Mouse (Mus musculus): ENCODE measurements around the gene Gm11565. TPM values are rescaled to one million over a fixed set of nuclear protein-coding genes. Genes with fewer than 3 reads are reported as not detected.
"Not testable (repeated sequence)": the region's sequence is repeated elsewhere in the genome, so short reads cannot be mapped to it uniquely, and the experiment has no call there.

Gene Gm11565
- not detected in 2 replicates for polyA plus RNA-seq (2015; fragmentation: Nextera tagmentation; extraction: Ambion mirVana)

DNA sequence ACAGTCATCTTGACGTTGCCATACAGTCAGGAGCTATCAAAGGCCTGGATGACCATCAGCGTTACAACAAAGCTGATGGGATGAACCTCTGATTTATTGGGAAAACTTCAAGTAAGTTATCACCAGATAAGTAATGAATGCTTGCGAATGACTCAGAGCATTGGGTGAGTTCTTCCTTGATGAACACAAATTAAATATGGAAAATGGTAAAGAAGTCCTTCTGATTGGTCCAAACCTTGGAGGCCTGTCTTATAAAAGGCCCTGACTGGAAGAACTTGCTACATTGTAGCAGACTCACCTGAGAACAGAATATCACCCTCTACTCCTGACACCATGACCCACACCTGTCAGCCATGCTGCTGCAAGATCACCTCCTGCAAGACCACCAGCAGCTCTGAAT, at the start of gene Gm11565:
Gene Gm11565 (plus strand): TSS at position 301 of the 400 bp plus-strand sequence.
- Histone ChIP-seq H3K27ac (replicated peaks) (no peak within 1 kb of the TSS), H3K4me1 (replicated peaks) (no peaks in the 10 kb centered on the region), H3K9ac (no peak within 1 kb of the TSS), H3K9me3 (no peaks in the 10 kb centered on the region), H3K4me2 (no peak within 1 kb of the TSS), H3K36me3 (no peaks in the 10 kb centered on the region), H3K4me3 (no peak within 1 kb of the TSS), H3K27me3 (no peaks in the 10 kb centered on the region)
- 89% methylated on average over 3 of the region's 3 CpGs for WGBS
- ATAC-seq (ENCODE audit: low read depth), result no peak

DNA sequence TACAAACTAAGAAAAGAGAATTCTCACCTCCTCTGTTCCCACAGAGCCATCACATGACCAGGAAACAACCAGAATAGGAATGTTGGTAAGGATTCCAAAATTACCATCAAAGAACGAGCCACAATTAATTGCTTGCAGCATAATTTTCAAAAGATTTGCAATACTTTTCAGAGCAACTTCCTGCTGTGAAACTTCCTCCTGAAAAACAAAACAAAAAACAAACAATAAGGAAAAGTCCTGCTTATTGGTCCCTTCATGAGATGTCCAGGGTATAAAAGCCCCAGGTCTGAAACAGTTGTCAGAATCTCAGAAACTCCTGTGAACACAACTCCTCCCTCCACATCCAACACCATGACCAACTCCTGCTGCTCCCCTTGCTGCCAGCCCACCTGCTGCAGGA, 41.5 kb upstream of the Gm11565 start, which contains the start of gene Krtap9-1:
Gene Krtap9-1 (plus strand): TSS at position 301 of the 400 bp plus-strand sequence.
- H3K9me3 ChIP-seq; H3K27me3 ChIP-seq; H3K9ac ChIP-seq; H3K27ac ChIP-seq (replicated peaks); ATAC-seq (ENCODE audit: low read depth); H3K4me3 ChIP-seq; H3K4me1 ChIP-seq (replicated peaks); H3K36me3 ChIP-seq; H3K4me2 ChIP-seq: not testable (repeated sequence)
- WGBS, result 72% methylated on average over 1 of the region's 1 CpGs

DNA sequence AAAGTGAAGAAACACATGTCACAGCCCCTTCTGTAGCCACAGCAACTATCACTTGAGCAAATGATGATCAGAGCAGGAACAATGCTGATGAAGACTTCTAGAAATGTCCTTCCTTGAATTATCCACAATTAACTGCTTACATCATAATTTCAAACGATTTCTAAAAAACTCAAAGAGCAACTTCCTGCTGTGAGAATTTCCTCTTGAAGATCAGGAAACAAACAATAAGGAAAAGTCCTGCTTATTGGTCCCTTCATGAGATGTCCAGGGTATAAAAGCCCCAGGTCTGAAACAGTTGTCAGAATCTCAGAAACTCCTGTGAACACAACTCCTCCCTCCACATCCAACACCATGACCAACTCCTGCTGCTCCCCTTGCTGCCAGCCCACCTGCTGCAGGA, 35.7 kb upstream of the Gm11565 start, which contains the start of gene Gm11567:
Gene Gm11567 (plus strand): TSS at position 301 of the 400 bp plus-strand sequence.
- not testable (repeated sequence) for H3K27ac ChIP-seq (replicated peaks); H3K9me3 ChIP-seq
- 45% methylated on average over 1 of the region's 1 CpGs for WGBS

DNA sequence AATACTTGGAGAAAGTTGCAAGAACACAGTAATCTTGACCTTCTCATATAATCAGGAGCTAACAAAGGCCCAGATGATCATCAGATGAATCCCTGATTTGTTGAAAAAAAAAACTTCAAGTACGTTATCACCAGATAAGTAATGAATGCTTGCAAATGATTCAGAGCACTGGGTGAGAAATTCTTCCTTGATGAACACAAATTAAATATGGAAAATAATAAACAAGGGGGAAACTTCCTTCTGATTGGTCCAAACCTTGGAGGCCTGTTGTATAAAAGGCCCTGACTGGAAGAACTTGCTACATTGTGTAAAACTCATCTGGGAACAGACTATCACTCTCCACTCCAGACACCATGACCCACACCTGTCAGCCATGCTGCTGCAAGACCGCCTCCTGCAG, 6.9 kb upstream of the Gm11565 start, which contains the start of gene Krtap31-1:
Gene Krtap31-1 (plus strand): TSS at position 301 of the 400 bp plus-strand sequence.
- Histone ChIP-seq H3K27me3 (no peaks in the 10 kb centered on the region), H3K4me1 (replicated peaks) (no peaks in the 10 kb centered on the region), H3K36me3 (no peaks in the 10 kb centered on the region), H3K9me3 (no peaks in the 10 kb centered on the region), H3K4me2 (no peak within 1 kb of the TSS), H3K9ac (no peak within 1 kb of the TSS), H3K4me3 (no peak within 1 kb of the TSS), H3K27ac (replicated peaks) (no peak within 1 kb of the TSS)
- WGBS, result 86% methylated on average over 2 of the region's 2 CpGs
- no peak for ATAC-seq (ENCODE audit: low read depth)

More for the DNA sequence above, 35.7 kb upstream of the Gm11565 start, which contains the start of gene Gm11567:
- H3K27me3 ChIP-seq; H3K36me3 ChIP-seq; ATAC-seq (ENCODE audit: low read depth); H3K9ac ChIP-seq; H3K4me3 ChIP-seq; H3K4me2 ChIP-seq; H3K4me1 ChIP-seq (replicated peaks): not testable (repeated sequence)

DNA sequence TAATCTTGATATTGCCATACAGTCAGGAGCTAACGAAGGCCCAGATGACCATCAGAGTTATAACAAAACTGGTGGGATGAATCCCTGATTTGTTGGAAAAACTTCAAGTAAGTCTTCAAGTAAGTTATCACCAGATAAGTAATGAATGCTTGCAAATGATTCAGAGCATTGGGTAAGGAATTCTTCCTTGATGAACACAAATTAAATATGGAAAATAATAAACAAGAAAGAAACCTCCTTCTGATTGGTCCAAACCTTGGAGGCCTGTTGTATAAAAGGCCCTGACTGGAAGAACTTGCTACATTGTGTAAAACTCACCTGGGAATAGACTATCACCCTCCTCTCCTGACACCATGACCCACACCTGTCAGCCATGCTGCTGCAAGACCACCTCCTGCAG, 21.4 kb downstream of the Gm11565 start, which contains the start of gene Krtap31-2:
Gene Krtap31-2 (plus strand): TSS at position 301 of the 400 bp plus-strand sequence.
- no peak within 1 kb of the TSS for H3K4me3 ChIP-seq
- no peaks in the 10 kb centered on the region for H3K4me1 ChIP-seq (replicated peaks)
- H3K36me3 ChIP-seq, result no peaks in the 10 kb centered on the region
- ATAC-seq (ENCODE audit: low read depth), result no peak
- H3K27me3 ChIP-seq, result no peaks in the 10 kb centered on the region
- no peak within 1 kb of the TSS for H3K9ac ChIP-seq
- WGBS, result 91% methylated on average over 1 of the region's 1 CpGs
- H3K27ac ChIP-seq (replicated peaks), result no peak within 1 kb of the TSS
- no peaks in the 10 kb centered on the region for H3K9me3 ChIP-seq
- H3K4me2 ChIP-seq, result no peak within 1 kb of the TSS

DNA sequence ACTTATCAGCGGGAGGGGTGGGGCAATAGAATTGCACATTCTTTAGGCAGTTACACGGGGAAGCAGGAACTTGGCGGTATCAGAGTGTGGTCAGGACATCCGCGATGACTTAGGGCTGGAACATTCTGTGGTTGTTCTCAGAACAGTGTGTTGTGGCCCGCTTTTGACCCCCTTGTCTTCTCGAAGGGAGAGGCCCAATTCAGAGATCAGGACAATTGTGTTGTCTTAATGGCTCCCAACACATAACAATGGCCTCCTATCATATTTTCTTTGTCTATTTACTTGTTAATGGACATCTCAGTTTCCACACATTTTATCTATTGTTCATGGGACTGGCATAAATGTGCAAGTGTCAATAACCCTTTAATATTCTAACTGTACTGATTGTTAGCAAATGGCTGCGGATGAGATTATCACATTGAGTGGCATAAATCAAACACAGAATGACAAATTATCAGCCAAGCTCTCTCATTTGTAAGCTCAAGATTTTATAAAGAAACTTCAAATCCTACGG, 23.3 kb downstream of the Gm11565 start:
- Histone ChIP-seq H3K36me3 (no peaks in the 10 kb centered on the region), H3K4me3 (no peak overlapping the region), H3K4me1 (replicated peaks) (no peaks in the 10 kb centered on the region), H3K9ac (no peak overlapping the region), H3K27me3 (no peaks in the 10 kb centered on the region), H3K4me2 (no peak overlapping the region), H3K9me3 (no peaks in the 10 kb centered on the region), H3K27ac (replicated peaks) (no peak overlapping the region)
- ATAC-seq (ENCODE audit: low read depth), result no peak
- WGBS, result 87% methylated on average over 9 of the region's 9 CpGs

DNA sequence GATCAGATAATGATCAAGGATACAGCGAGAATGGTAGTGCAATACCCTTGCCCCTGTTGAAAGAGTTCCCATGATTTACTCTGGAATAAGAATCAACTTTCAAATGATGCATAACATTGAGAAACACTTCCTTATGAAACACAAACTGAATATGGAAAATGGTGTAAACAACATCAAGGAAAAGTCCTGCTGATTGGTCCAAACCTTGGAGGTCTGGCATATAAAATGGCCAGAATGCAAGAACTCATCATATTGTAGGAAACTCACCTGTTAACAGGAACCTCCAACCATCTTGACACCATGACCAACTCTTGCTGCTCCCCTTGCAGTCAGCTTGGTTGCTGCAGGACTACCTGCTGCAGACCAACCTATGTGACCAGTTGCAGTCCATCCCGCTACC, 33.6 kb downstream of the Gm11565 start, which contains the start of gene Krtap9-5:
Gene Krtap9-5 (plus strand): TSS at position 301 of the 400 bp plus-strand sequence.
- H3K36me3 ChIP-seq, result no peaks in the 10 kb centered on the region
- peaks cover under 1% of the 10 kb centered on the region; the same call in 1 of the 2 replicates for H3K9me3 ChIP-seq
- no peak for ATAC-seq (ENCODE audit: low read depth)
- no peak within 1 kb of the TSS for H3K4me3 ChIP-seq
- 89% methylated on average over 2 of the region's 2 CpGs for WGBS
- no peak within 1 kb of the TSS for H3K4me2 ChIP-seq
- H3K27ac ChIP-seq (replicated peaks), result no peak within 1 kb of the TSS
- H3K4me1 ChIP-seq (replicated peaks), result no peaks in the 10 kb centered on the region
- H3K9ac ChIP-seq, result no peak within 1 kb of the TSS
- H3K27me3 ChIP-seq, result no peaks in the 10 kb centered on the region

DNA sequence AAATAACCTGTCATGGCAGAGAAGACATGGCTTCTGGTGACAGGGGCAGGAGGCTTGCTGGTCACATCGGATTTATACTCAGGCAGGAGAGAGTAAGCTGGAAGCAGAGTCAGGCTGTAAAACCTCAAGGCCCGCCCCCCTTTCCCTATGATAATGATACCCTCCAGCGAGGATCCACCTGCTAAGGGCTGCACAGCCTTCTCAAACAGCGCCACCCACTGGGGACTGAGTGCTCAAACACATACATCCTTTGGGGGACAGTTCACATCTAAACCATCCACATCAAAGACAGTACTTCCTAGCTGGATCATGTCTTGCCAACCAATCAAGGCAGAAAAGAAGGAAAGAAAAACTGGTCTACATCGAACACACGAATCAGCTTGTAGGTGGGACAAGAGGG, 49.7 kb downstream of the Gm11565 start:
- Histone ChIP-seq H3K27ac (replicated peaks) (no peak overlapping the region), H3K4me2 (no peak overlapping the region), H3K9me3 (no peaks in the 10 kb centered on the region), H3K4me3 (no peak overlapping the region), H3K9ac (no peak overlapping the region), H3K4me1 (replicated peaks) (no peaks in the 10 kb centered on the region), H3K36me3 (no peaks in the 10 kb centered on the region), H3K27me3 (no peaks in the 10 kb centered on the region)
- WGBS, result 35% methylated on average over 6 of the region's 6 CpGs
- ATAC-seq (ENCODE audit: low read depth), result no peak

Other genes with a start within 250 kb of the Gm11565 start
- not detected in 2 replicates for gene Krtap4-6, start 248.8 kb upstream of the Gm11565 start, polyA plus RNA-seq (2015; fragmentation: Nextera tagmentation; extraction: Ambion mirVana)
- not detected in 2 replicates for gene Gm14190, start 224.0 kb upstream of the Gm11565 start, polyA plus RNA-seq (2015; fragmentation: Nextera tagmentation; extraction: Ambion mirVana)
- not detected in 2 replicates for gene Gm14180, start 180.5 kb upstream of the Gm11565 start, polyA plus RNA-seq (2015; fragmentation: Nextera tagmentation; extraction: Ambion mirVana)
- gene Gm11595, start 141.8 kb upstream of the Gm11565 start, polyA plus RNA-seq (2015; fragmentation: Nextera tagmentation; extraction: Ambion mirVana), result not detected in 2 replicates
- gene Krtap4-8, start 134.0 kb upstream of the Gm11565 start, polyA plus RNA-seq (2015; fragmentation: Nextera tagmentation; extraction: Ambion mirVana), result not detected in 2 replicates
- gene Krtap4-9, start 129.6 kb upstream of the Gm11565 start, polyA plus RNA-seq (2015; fragmentation: Nextera tagmentation; extraction: Ambion mirVana), result not detected in 2 replicates
- gene Gm11596, start 121.3 kb upstream of the Gm11565 start, polyA plus RNA-seq (2015; fragmentation: Nextera tagmentation; extraction: Ambion mirVana), result not detected in 2 replicates
- gene Gm11569, start 115.8 kb upstream of the Gm11565 start, polyA plus RNA-seq (2015; fragmentation: Nextera tagmentation; extraction: Ambion mirVana), result not detected in 2 replicates
- gene Gm11554, start 110.3 kb upstream of the Gm11565 start, polyA plus RNA-seq (2015; fragmentation: Nextera tagmentation; extraction: Ambion mirVana), result not detected in 2 replicates
- not detected in 2 replicates for gene Krtap4-13, start 104.9 kb upstream of the Gm11565 start, polyA plus RNA-seq (2015; fragmentation: Nextera tagmentation; extraction: Ambion mirVana)
- not detected in 2 replicates for gene Gm11564, start 99.1 kb upstream of the Gm11565 start, polyA plus RNA-seq (2015; fragmentation: Nextera tagmentation; extraction: Ambion mirVana)
- gene 2300003K06Rik, start 76.7 kb upstream of the Gm11565 start, polyA plus RNA-seq (2015; fragmentation: Nextera tagmentation; extraction: Ambion mirVana), result not detected in 2 replicates
- not detected in 2 replicates for gene Krtap4-16, start 63.1 kb upstream of the Gm11565 start, polyA plus RNA-seq (2015; fragmentation: Nextera tagmentation; extraction: Ambion mirVana)
- gene Gm11568, start 56.8 kb upstream of the Gm11565 start, polyA plus RNA-seq (2015; fragmentation: Nextera tagmentation; extraction: Ambion mirVana), result not detected in 2 replicates
- not detected in 2 replicates for gene Gm11559, start 50.3 kb upstream of the Gm11565 start, polyA plus RNA-seq (2015; fragmentation: Nextera tagmentation; extraction: Ambion mirVana)
- gene Krtap9-1, start 41.4 kb upstream of the Gm11565 start, polyA plus RNA-seq (2015; fragmentation: Nextera tagmentation; extraction: Ambion mirVana), result not detected in 2 replicates
- not detected in 2 replicates for gene Gm11567, start 35.6 kb upstream of the Gm11565 start, polyA plus RNA-seq (2015; fragmentation: Nextera tagmentation; extraction: Ambion mirVana)
- not detected in 2 replicates for gene Krtap31-1, start 6.8 kb upstream of the Gm11565 start, polyA plus RNA-seq (2015; fragmentation: Nextera tagmentation; extraction: Ambion mirVana)
- not detected in 2 replicates for gene Krtap31-2, start 21.5 kb downstream of the Gm11565 start, polyA plus RNA-seq (2015; fragmentation: Nextera tagmentation; extraction: Ambion mirVana)
- not detected in 2 replicates for gene Krtap9-5, start 33.7 kb downstream of the Gm11565 start, polyA plus RNA-seq (2015; fragmentation: Nextera tagmentation; extraction: Ambion mirVana)
- gene Krtap29-1, start 64.3 kb downstream of the Gm11565 start, polyA plus RNA-seq (2015; fragmentation: Nextera tagmentation; extraction: Ambion mirVana), result not detected in 2 replicates
- gene Krtap16-1, start 71.8 kb downstream of the Gm11565 start, polyA plus RNA-seq (2015; fragmentation: Nextera tagmentation; extraction: Ambion mirVana), result not detected in 2 replicates
- 0.55 TPM in 1 of 2 replicates, not detected in the other for gene Krtap17-1, start 79.2 kb downstream of the Gm11565 start, polyA plus RNA-seq (2015; fragmentation: Nextera tagmentation; extraction: Ambion mirVana)
- gene Krt33a, start 101.5 kb downstream of the Gm11565 start, polyA plus RNA-seq (2015; fragmentation: Nextera tagmentation; extraction: Ambion mirVana), result not detected in 2 replicates
- gene Krt33b, start 115.1 kb downstream of the Gm11565 start, polyA plus RNA-seq (2015; fragmentation: Nextera tagmentation; extraction: Ambion mirVana), result not detected in 2 replicates
- not detected in 2 replicates for gene Krt34, start 126.8 kb downstream of the Gm11565 start, polyA plus RNA-seq (2015; fragmentation: Nextera tagmentation; extraction: Ambion mirVana)
- not detected in 2 replicates for gene Krt31, start 135.8 kb downstream of the Gm11565 start, polyA plus RNA-seq (2015; fragmentation: Nextera tagmentation; extraction: Ambion mirVana)
- gene Krt32, start 173.5 kb downstream of the Gm11565 start, polyA plus RNA-seq (2015; fragmentation: Nextera tagmentation; extraction: Ambion mirVana), result not detected in 2 replicates
- not detected in 2 replicates for gene Krt35, start 181.5 kb downstream of the Gm11565 start, polyA plus RNA-seq (2015; fragmentation: Nextera tagmentation; extraction: Ambion mirVana)
- not detected in 2 replicates for gene Krt36, start 190.9 kb downstream of the Gm11565 start, polyA plus RNA-seq (2015; fragmentation: Nextera tagmentation; extraction: Ambion mirVana)
- not detected in 2 replicates for gene Krt13, start 206.8 kb downstream of the Gm11565 start, polyA plus RNA-seq (2015; fragmentation: Nextera tagmentation; extraction: Ambion mirVana)
- gene Krt15, start 221.2 kb downstream of the Gm11565 start, polyA plus RNA-seq (2015; fragmentation: Nextera tagmentation; extraction: Ambion mirVana), result 1.0 and 4.3 TPM in 2 replicates
- gene Krt19, start 233.9 kb downstream of the Gm11565 start, polyA plus RNA-seq (2015; fragmentation: Nextera tagmentation; extraction: Ambion mirVana), result 1.1 and 2.2 TPM in 2 replicates